Comparison of ENCODE assay signal across 14 mouse cellular contexts in the genomic region with DNA sequence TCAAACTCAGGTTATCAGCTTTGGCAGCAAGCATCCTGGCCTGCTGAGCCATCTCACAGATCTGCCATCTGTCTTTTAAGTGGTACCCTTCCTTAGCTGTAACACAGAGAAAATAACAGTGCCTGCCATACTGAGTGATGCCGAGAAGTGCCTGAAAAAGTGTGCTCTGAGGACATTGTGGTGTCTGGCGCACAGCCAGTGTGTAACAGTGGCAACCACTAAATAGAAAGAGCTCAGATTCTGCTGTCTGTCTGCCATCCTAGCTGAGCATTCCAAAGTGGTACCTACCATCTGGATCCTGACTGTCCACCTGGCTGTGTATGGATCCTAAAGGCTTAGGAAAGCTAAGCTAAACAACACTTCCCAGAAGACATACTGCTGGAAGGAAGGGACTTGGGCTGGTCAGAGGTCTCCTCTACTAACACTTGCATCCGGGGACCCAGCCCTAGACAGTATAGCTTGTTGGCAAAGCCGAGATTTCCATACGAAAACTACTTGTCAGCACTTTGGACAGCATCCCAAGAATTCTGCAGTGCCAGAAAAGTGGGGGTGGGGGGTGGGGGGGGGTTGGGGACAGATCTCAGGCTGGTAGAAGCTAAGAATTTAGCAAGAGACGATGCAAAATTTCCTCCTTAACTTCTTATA. TPM values are rescaled to one million over a fixed set of nuclear protein-coding genes. Genes with fewer than 3 reads are reported as not detected.
DNase-seq lines count a peak whose midpoint lies in the region; ATAC-seq and TF ChIP-seq lines count a peak whose summit lies in the region.
"Had no signal": no experiment of that assay in that cellular context is flagged by ENCODE, and none has a peak within 500 bp of the region (broad histone marks: within the 10 kb centered on the region; RNA-seq: fewer than 3 reads in every experiment).

No protein-coding gene starts in this region.

- H3K36me3 ChIP-seq in lung, embryonic 15.5 days: no peaks in the 10 kb centered on the region
- H3K36me3 ChIP-seq in lung, postnatal 0 days (ENCODE audit: insufficient read depth, low read length): no peaks in the 10 kb centered on the region
- no peaks in the 10 kb centered on the region for H3K36me3 ChIP-seq in intestine, embryonic 16.5 days (ENCODE audit: control insufficient read depth, insufficient read depth, low read length)
- H3K36me3 ChIP-seq: heart, embryonic 13.5 days; hindbrain, embryonic 15.5 days; limb, embryonic 15.5 days; midbrain, embryonic 12.5 days had no signal

- WGBS in lung, embryonic 15.5 days: 52% methylated on average over 6 of the region's 6 CpGs
- 49% methylated on average over 6 of the region's 6 CpGs for WGBS in lung, postnatal 0 days
- 78% methylated on average over 6 of the region's 6 CpGs for WGBS in intestine, embryonic 16.5 days

- H3K4me3 ChIP-seq in lung, embryonic 15.5 days: no peak overlapping the region
- no peak overlapping the region for H3K4me3 ChIP-seq in lung, postnatal 0 days (ENCODE audit: low read depth, low read length)
- H3K4me3 ChIP-seq in intestine, embryonic 16.5 days (ENCODE audit: low read length): no peak overlapping the region
- H3K4me3 ChIP-seq: heart, embryonic 13.5 days; hindbrain, embryonic 15.5 days; limb, embryonic 15.5 days; midbrain, embryonic 12.5 days had no signal

- H3K4me2 ChIP-seq in lung, embryonic 15.5 days: no peak overlapping the region
- no peak overlapping the region for H3K4me2 ChIP-seq in lung, postnatal 0 days (replicated peaks; ENCODE audit: low read depth, low read length)
- H3K4me2 ChIP-seq in intestine, embryonic 16.5 days (ENCODE audit: low read depth, low read length): no peak overlapping the region
- H3K4me2 ChIP-seq: heart, embryonic 13.5 days; hindbrain, embryonic 15.5 days; limb, embryonic 15.5 days; midbrain, embryonic 12.5 days had no signal

- no peak overlapping the region for H3K9ac ChIP-seq in lung, embryonic 15.5 days
- no peak overlapping the region for H3K9ac ChIP-seq in lung, postnatal 0 days (replicated peaks; ENCODE audit: low read depth)
- H3K9ac ChIP-seq in intestine, embryonic 16.5 days (ENCODE audit: low read depth, low read length): no peak overlapping the region
- H3K9ac ChIP-seq: heart, embryonic 13.5 days; hindbrain, embryonic 15.5 days; limb, embryonic 15.5 days; midbrain, embryonic 12.5 days had no signal

- no peak overlapping the region for H3K27ac ChIP-seq in lung, embryonic 15.5 days
- H3K27ac ChIP-seq in lung, postnatal 0 days (ENCODE audit: low read length): no peak overlapping the region
- no peak overlapping the region for H3K27ac ChIP-seq in intestine, embryonic 16.5 days (ENCODE audit: low read length)
- H3K27ac ChIP-seq: heart, embryonic 13.5 days; hindbrain, embryonic 15.5 days; limb, embryonic 15.5 days; midbrain, embryonic 12.5 days had no signal

- H3K9me3 ChIP-seq in lung, embryonic 15.5 days: no peaks in the 10 kb centered on the region
- no peaks in the 10 kb centered on the region for H3K9me3 ChIP-seq in lung, postnatal 0 days (ENCODE audit: low read length)
- no peaks in the 10 kb centered on the region for H3K9me3 ChIP-seq in intestine, embryonic 16.5 days (ENCODE audit: control insufficient read depth, low read length)
- H3K9me3 ChIP-seq: heart, embryonic 13.5 days; hindbrain, embryonic 15.5 days; limb, embryonic 15.5 days; midbrain, embryonic 12.5 days had no signal

- H3K4me1 ChIP-seq in lung, embryonic 15.5 days: peaks cover 10% of the 10 kb centered on the region; the same call in 1 of the 2 replicates
- no peaks in the 10 kb centered on the region for H3K4me1 ChIP-seq in lung, postnatal 0 days (ENCODE audit: insufficient read depth, low read depth, low read length)
- H3K4me1 ChIP-seq in intestine, embryonic 16.5 days (ENCODE audit: control insufficient read depth, insufficient read depth, low read length): peaks cover 7% of the 10 kb centered on the region; the same call in 1 of the 2 replicates

- no peak for TF ChIP-seq EP300 in lung, postnatal 0 days (IDR thresholded peaks at IDR 0.05)

- H3K27me3 ChIP-seq in lung, embryonic 15.5 days: peaks cover 43% of the 10 kb centered on the region
- H3K27me3 ChIP-seq in lung, postnatal 0 days (replicated peaks; ENCODE audit: insufficient read depth, low read length): peaks cover 15% of the 10 kb centered on the region
- no peaks in the 10 kb centered on the region for H3K27me3 ChIP-seq in intestine, embryonic 16.5 days (replicated peaks; ENCODE audit: control insufficient read depth, insufficient read depth, low read length)
- H3K27me3 ChIP-seq: limb, embryonic 15.5 days had no signal

- peak; percentile 52 for DNase-seq in cerebellum, adult 11-12 months
- no peak for DNase-seq in lung, postnatal 0 days (ENCODE audit: low spot score)
- peak; percentile 61 for DNase-seq in cerebellum, adult 9-10 months
- peak; percentile 14 to 26 for DNase-seq in layer of hippocampus, postnatal 14 days (ENCODE audit: low spot score in 2 of 2)
- DNase-seq in gastrocnemius, postnatal 4 days (ENCODE audit: low spot score in 2 of 2): no peak
- DNase-seq: gastrocnemius, postnatal 25 days; thymus, adult 18-20 months had no signal

- TF ChIP-seq CTCF in lung, postnatal 0 days (IDR thresholded peaks at IDR 0.05): no peak

- ATAC-seq in cerebellum, adult (ENCODE audit: insufficient number of reproducible peaks, low FRiP score, low TSS enrichment): no peak
- peak; percentile 52; the same call in 1 of the 2 replicates for ATAC-seq in lung, embryonic 15.5 days (ENCODE audit: borderline replicate concordance, extremely low read depth, low FRiP score, low TSS enrichment)
- no peak for ATAC-seq in lung, postnatal 0 days
- no peak for ATAC-seq in intestine, embryonic 16.5 days

RNA-seq across cellular contexts. Expression of gene Mfap3, which starts 58.5 kb away (rescaled TPM):
- polyA plus RNA-seq in lung, embryonic 15.5 days (2015; fragmentation: Nextera tagmentation; extraction: Ambion mirVana): 43.9 and 45.7 TPM in 2 replicates
- 36.4 and 37.7 TPM in 2 replicates for polyA plus RNA-seq in lung, postnatal 0 days (2015; fragmentation: Nextera tagmentation; extraction: Ambion mirVana)
- total RNA-seq in layer of hippocampus, postnatal 14 days (2021): 10 to 100 TPM; 28.5 to 33.7 TPM
- 10 to 100 TPM; 23.6 to 24.6 TPM for total RNA-seq in gastrocnemius, postnatal 4 days (2021)
- polyA plus RNA-seq in intestine, embryonic 16.5 days (2015; fragmentation: Nextera tagmentation; extraction: Ambion mirVana): 36.1 and 37.6 TPM in 2 replicates

RNA-seq across cellular contexts. Expression of gene Fam114a2, which starts 58.6 kb away (rescaled TPM):
- 78.7 and 81.8 TPM in 2 replicates for polyA plus RNA-seq in lung, embryonic 15.5 days (2015; fragmentation: Nextera tagmentation; extraction: Ambion mirVana)
- 62.7 and 71.9 TPM in 2 replicates for polyA plus RNA-seq in lung, postnatal 0 days (2015; fragmentation: Nextera tagmentation; extraction: Ambion mirVana)
- total RNA-seq in layer of hippocampus, postnatal 14 days (2021): 10 to 100 TPM; 34.0 to 35.6 TPM
- 10 to 100 TPM; 36.9 to 44.9 TPM for total RNA-seq in gastrocnemius, postnatal 4 days (2021)
- polyA plus RNA-seq in intestine, embryonic 16.5 days (2015; fragmentation: Nextera tagmentation; extraction: Ambion mirVana): 89.6 and 90.5 TPM in 2 replicates

Comparison
In these comparisons a context has a peak if more than half of its experiments do, and no peak if none do; other contexts are left out.
1. DNase-seq: peak in cerebellum, adult 11-12 months (single experiment), cerebellum, adult 9-10 months (single experiment) and layer of hippocampus, postnatal 14 days (2 of 2); none in lung, postnatal 0 days (single experiment) and gastrocnemius, postnatal 4 days (0 of 2).